Comparison of ENCODE assay signal across 16 mouse cellular contexts in the genomic region with DNA sequence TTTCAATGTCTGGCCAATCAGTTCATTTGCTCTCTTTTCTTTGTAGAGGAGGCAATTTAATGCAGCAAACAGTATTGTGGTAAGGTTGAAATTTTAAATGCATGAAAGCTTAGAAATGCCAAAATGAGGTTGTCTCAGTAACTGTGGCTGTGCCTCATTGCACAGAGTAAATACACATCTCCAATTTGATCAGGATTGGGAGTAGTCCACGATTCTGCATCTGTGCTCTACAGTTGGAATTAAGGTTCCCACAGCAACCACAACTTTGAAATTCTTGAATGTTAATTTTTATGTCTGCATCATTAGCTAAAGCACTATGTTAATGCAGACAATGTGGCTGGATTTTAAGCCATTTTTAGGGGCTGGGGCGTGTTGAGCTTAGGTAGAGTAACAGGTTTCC.
"Had no signal": no experiment of that assay in that cellular context is flagged by ENCODE, and none has a peak within 500 bp of the region (broad histone marks: within the 10 kb centered on the region; RNA-seq: fewer than 3 reads in every experiment).

No protein-coding gene starts in this region.

- H3K4me1 ChIP-seq: stomach, embryonic 15.5 days had no signal

- H3K9me3 ChIP-seq: neural tube, embryonic 13.5 days; neural tube, embryonic 15.5 days; stomach, embryonic 15.5 days had no signal

- H3K4me3 ChIP-seq: neural tube, embryonic 13.5 days; neural tube, embryonic 15.5 days; stomach, embryonic 15.5 days had no signal

- DNase-seq: retina, postnatal 1 day; right cerebral cortex, adult 18-20 months; right cerebral cortex, postnatal 14 days; right cerebral cortex, postnatal 25 days; right cerebral cortex, postnatal 4 days; spleen, adult 18-20 months; thymus, adult 18-20 months; thymus, adult 2 months; thymus, postnatal 14 days; thymus, postnatal 25 days; thymus, postnatal 36 days; thymus, postnatal 4 days had no signal

- H3K9ac ChIP-seq: neural tube, embryonic 13.5 days; neural tube, embryonic 15.5 days; stomach, embryonic 15.5 days had no signal

- H3K27ac ChIP-seq: neural tube, embryonic 13.5 days; neural tube, embryonic 15.5 days; stomach, embryonic 15.5 days; stomach, postnatal 0 days had no signal

- H3K4me2 ChIP-seq: neural tube, embryonic 13.5 days; neural tube, embryonic 15.5 days; stomach, embryonic 15.5 days had no signal

- H3K27me3 ChIP-seq: neural tube, embryonic 13.5 days; neural tube, embryonic 15.5 days; stomach, embryonic 15.5 days had no signal
